ENCODE assay signal across 8 mouse cellular contexts in the genomic region with DNA sequence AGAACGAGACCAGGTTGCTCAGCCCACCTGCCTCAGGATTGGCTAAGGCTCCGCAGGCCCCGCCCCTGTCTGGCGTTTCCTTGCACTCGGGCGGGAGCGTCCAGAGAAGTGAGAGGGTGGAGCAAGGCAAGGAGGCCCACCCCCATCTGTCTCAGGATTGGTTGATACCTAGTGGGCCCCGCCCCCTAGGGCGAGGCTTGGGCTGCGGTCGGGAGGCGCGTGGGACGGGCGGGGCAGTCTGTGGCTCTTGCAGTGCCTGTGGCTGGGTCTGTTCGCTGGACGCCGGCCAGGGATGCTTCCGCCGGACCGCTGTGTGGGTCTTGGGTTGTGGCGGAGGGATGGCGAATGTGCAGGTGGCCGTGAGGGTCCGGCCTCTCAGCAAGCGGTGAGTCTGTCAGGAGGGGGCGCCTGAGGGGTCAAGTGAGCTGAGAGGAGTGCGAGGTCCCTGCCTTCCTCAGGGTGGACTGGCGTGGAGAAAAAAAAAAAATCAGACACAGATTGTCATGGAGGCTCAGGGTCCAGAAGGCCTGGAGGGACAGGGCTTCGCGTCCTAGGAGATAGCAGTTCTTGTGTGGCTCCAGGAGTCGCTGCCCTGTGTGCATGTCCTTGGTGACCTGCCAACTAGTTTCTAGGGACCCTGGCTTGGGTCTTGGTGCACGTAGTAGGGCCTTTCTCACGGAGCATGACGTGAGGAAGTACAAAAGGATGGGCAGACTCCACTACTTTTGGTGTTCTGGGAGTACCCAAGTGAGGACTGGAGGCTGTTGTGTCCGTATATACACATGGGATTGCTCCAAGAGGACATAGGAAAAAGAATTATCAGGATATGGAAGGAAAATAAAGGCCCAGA. TPM values are rescaled to one million over a fixed set of nuclear protein-coding genes. Genes with fewer than 3 reads are reported as not detected.
DNase-seq lines count a peak whose midpoint lies in the region; ATAC-seq lines count a peak whose summit lies in the region.

A gene (plus strand): TSS at position 236 of the 850 bp plus-strand sequence.

- DNase-seq in T-cell, adult 2 months (ENCODE audit: low spot score): peak; percentile 98
- DNase-seq in cerebellum, postnatal 36 days: peak; percentile 95 to 98
- peak; percentile 95 to 98 for DNase-seq in frontal cortex, postnatal 36 days (ENCODE audit: low spot score in 2 of 2)
- DNase-seq in left cerebral cortex, adult 11 months (ENCODE audit: low spot score): peak; percentile 98
- DNase-seq in lung, postnatal 4 days: peak; percentile 99 to 100
- DNase-seq in retina, postnatal 7 days (ENCODE audit: low read depth, low spot score): peak; percentile 97
- DNase-seq in urinary bladder, adult 2 months (ENCODE audit: low spot score): peak; percentile 81

- H3K9me3 ChIP-seq in hindbrain, embryonic 15.5 days: no peaks in the 10 kb centered on the region

- peak; percentile 100 for ATAC-seq in hindbrain, embryonic 15.5 days (ENCODE audit: low FRiP score, low read depth)

- peaks cover 9% of the 10 kb centered on the region; the same call in 1 of the 2 replicates for H3K36me3 ChIP-seq in hindbrain, embryonic 15.5 days

- no peaks in the 10 kb centered on the region for H3K27me3 ChIP-seq in hindbrain, embryonic 15.5 days

- H3K9ac ChIP-seq in hindbrain, embryonic 15.5 days: peak within 1 kb of the TSS; percentile 58

- H3K4me2 ChIP-seq in hindbrain, embryonic 15.5 days: peak within 1 kb of the TSS; percentile 76

- peaks cover 9% of the 10 kb centered on the region for H3K4me1 ChIP-seq in hindbrain, embryonic 15.5 days (replicated peaks)

- H3K4me3 ChIP-seq in hindbrain, embryonic 15.5 days: peak within 1 kb of the TSS; percentile 58

- WGBS in hindbrain, embryonic 15.5 days: 2% methylated on average over 36 of the region's 36 CpGs

- peak within 1 kb of the TSS; percentile 72 for H3K27ac ChIP-seq in hindbrain, embryonic 15.5 days (replicated peaks)

RNA-seq across cellular contexts. Expression of the gene that starts here (rescaled TPM):
- polyA plus RNA-seq in hindbrain, embryonic 15.5 days (2015; fragmentation: Nextera tagmentation; extraction: Ambion mirVana): 4.3 and 5.0 TPM in 2 replicates
- 22.1 and 23.0 TPM in 2 replicates for polyA plus RNA-seq in urinary bladder, adult 2 months (2012; rRNA removed)

Comparison
In these comparisons a context has a peak if more than half of its experiments do, and no peak if none do; other contexts are left out.
1. Peak in every context shown above with its lines: DNase-seq, ATAC-seq, H3K4me3 ChIP-seq and H3K27ac ChIP-seq.